Mouse (Mus musculus): ENCODE results near the gene Rcn3. TPM values are rescaled to one million over a fixed set of nuclear protein-coding genes. Genes with fewer than 3 reads are reported as not detected.

Rcn3 gene
- total and polyA plus RNA-seq, 2 experiments from 2014 or later = 39.3 to 42.9 TPM

DNA sequence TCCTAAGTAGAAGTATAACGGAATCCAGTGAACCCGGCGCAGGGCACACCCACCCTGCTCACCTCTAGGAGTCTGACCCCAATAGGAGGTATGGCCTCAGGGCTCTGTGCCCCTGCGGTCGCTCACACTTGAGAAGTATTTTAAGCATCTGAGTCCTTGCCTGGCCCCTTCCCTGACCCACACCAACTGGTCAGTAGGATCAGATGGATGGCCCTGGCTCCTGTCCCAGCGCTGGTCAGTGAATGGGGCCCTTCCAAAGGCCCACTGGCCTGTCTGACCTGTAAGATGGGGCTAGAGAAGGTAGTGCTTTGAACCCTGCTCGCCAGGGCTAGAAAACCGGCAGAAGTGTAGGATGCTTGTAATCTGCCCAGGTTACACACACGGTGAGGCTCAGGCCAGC, 51.2 kb downstream of the Rcn3 start:
- ATAC-seq (no peak), DNase-seq (ENCODE audit: low spot score) (no peak)
- Histone ChIP-seq H3K4me1 (ENCODE audit: insufficient read depth, low read length) (no peaks in the 10 kb centered on the region), H3K9ac (replicated peaks; ENCODE audit: low read length) (no peak overlapping the region), H3K36me3 (ENCODE audit: insufficient read depth, low read length) (peaks cover 70% of the 10 kb centered on the region), H3K4me3 (ENCODE audit: low read length) (no peak overlapping the region), H3K4me2 (ENCODE audit: low read depth, low read length) (no peak overlapping the region), H3K27ac (no peak overlapping the region), H3K9me3 (ENCODE audit: low read length) (no peaks in the 10 kb centered on the region), H3K27me3 (ENCODE audit: insufficient read depth, low read length) (no peaks in the 10 kb centered on the region)
- TF ChIP-seq CTCF (IDR thresholded peaks at IDR 0.05; ENCODE audit: low read depth) = no peak
- WGBS = 94% methylated on average over 9 of the region's 9 CpGs

DNA sequence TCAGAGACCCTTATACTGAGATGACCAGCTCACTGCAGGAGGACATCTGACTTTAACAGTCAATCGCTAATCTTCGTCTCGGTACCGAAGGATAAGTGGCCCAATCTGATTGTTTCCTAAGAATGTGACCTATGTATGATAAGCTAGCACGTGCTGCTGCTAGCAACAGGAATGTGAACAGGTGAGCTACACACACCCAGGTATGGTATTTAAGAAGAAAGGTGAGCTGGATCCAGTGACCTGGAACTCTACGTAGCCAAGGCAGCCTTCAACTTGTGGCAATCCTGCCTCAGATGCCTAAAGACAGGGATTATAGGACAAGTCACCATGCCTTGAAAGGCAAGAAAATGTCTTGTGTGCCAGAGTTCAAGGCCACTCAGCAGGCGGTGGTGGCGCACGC, 53.6 kb downstream of the Rcn3 start:
- H3K9me3 ChIP-seq (ENCODE audit: low read length) = no peaks in the 10 kb centered on the region
- DNase-seq (ENCODE audit: low spot score) (no peak), ATAC-seq (no peak)
- no peaks in the 10 kb centered on the region for H3K27me3 ChIP-seq (ENCODE audit: insufficient read depth, low read length)
- H3K9ac ChIP-seq (replicated peaks; ENCODE audit: low read length) = no peak overlapping the region
- TF ChIP-seq CTCF (IDR thresholded peaks at IDR 0.05; ENCODE audit: low read depth) = no peak
- no peaks in the 10 kb centered on the region for H3K4me1 ChIP-seq (ENCODE audit: insufficient read depth, low read length)
- 95% methylated on average over 9 of the region's 9 CpGs for WGBS
- H3K4me3 ChIP-seq (ENCODE audit: low read length) = no peak overlapping the region
- no peak overlapping the region for H3K4me2 ChIP-seq (ENCODE audit: low read depth, low read length)
- peaks cover 78% of the 10 kb centered on the region for H3K36me3 ChIP-seq (ENCODE audit: insufficient read depth, low read length)
- no peak overlapping the region for H3K27ac ChIP-seq

DNA sequence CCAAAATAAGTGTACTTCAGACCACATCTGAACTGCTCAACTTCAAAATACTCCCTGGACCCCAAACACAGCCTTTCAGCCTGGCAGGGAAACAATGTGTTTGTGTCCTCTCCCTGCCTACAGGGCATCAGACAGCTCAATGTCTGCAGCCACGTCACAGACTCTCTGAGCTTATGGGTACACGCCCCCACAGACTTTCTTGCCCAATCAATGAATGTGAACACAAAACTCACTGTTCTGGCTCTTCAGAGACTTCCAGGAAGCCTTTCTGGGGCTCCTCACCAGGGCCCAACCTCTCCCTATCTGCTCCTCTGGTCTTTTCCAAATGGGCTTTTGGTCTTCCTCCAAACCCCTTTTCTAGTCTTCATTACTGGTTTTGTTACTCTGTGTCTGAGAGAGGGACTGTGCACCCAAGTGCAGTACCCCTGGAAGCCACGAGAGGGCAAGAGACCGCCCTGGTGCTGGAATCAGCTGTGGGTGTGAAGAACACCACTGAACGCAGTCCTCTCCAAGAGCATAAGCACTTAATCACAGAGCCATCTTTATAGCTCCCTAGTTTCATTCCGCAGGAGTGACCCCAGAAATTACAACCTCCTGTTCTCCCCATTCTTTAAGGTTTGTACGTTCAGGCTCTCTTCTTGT, 54.2 kb downstream of the Rcn3 start:
- no peak overlapping the region for H3K4me2 ChIP-seq (ENCODE audit: low read depth, low read length)
- no peaks in the 10 kb centered on the region for H3K27me3 ChIP-seq (ENCODE audit: insufficient read depth, low read length)
- ATAC-seq (peak; percentile 77), DNase-seq (ENCODE audit: low spot score) (peak; percentile 47)
- no peak overlapping the region for H3K27ac ChIP-seq
- no peaks in the 10 kb centered on the region for H3K4me1 ChIP-seq (ENCODE audit: insufficient read depth, low read length)
- no peak overlapping the region for H3K9ac ChIP-seq (replicated peaks; ENCODE audit: low read length)
- peak; percentile 80 for TF ChIP-seq CTCF (IDR thresholded peaks at IDR 0.05; ENCODE audit: low read depth)
- WGBS = 64% methylated on average over 7 of the region's 7 CpGs
- no peaks in the 10 kb centered on the region for H3K9me3 ChIP-seq (ENCODE audit: low read length)
- H3K4me3 ChIP-seq (ENCODE audit: low read length) = no peak overlapping the region
- H3K36me3 ChIP-seq (ENCODE audit: insufficient read depth, low read length) = peaks cover 78% of the 10 kb centered on the region

DNA sequence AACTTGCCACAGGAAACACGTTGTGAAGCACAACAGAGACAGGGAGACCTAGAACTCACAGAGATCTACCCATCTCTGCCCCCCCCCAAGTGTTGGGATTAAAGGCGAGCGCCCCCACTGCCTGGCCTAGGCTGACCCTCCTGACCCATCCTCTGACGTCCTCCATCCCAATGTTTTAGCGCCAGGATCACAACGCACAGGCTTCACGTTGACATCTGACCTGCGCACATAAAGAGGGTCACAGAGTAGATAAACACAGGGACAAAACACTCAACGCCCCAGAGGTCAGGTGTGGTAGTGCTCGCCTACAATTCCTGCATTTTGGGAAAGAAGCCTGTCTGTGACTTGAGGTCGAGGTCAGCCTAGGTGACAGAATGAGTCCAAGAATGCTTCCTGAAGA, 55.3 kb downstream of the Rcn3 start:
- H3K9me3 ChIP-seq (ENCODE audit: low read length) = no peaks in the 10 kb centered on the region
- no peak for ATAC-seq
- no peak overlapping the region for H3K4me2 ChIP-seq (ENCODE audit: low read depth, low read length)
- DNase-seq (ENCODE audit: low spot score) = no peak
- TF ChIP-seq CTCF (IDR thresholded peaks at IDR 0.05; ENCODE audit: low read depth) = no peak
- no peak overlapping the region for H3K9ac ChIP-seq (replicated peaks; ENCODE audit: low read length)
- peaks cover 77% of the 10 kb centered on the region for H3K36me3 ChIP-seq (ENCODE audit: insufficient read depth, low read length)
- no peak overlapping the region for H3K4me3 ChIP-seq (ENCODE audit: low read length)
- H3K27ac ChIP-seq = no peak overlapping the region
- no peaks in the 10 kb centered on the region for H3K4me1 ChIP-seq (ENCODE audit: insufficient read depth, low read length)
- WGBS = 90% methylated on average over 11 of the region's 11 CpGs
- H3K27me3 ChIP-seq (ENCODE audit: insufficient read depth, low read length) = no peaks in the 10 kb centered on the region

DNA sequence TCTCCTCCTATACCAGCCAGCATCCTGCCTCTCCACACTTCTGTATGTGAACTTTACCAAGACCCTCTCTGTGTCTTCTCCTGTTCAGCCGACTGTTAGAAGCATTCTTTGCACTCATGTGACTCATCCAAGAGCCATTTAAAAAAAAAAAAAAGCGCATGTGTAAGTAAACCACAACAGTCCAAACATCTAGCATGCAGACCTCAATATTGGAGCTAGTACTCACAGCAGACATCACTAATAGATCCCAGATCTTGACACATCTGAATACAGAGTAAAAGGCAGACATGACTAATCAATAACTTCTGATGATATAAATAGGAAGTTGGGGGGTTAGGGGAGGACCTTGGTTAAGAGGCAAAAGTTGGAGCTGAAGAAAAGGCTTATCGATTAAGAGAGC, 56.4 kb downstream of the Rcn3 start:
- no peak overlapping the region for H3K4me3 ChIP-seq (ENCODE audit: low read length)
- no peaks in the 10 kb centered on the region for H3K9me3 ChIP-seq (ENCODE audit: low read length)
- H3K4me1 ChIP-seq (ENCODE audit: insufficient read depth, low read length) = no peaks in the 10 kb centered on the region
- no peaks in the 10 kb centered on the region for H3K27me3 ChIP-seq (ENCODE audit: insufficient read depth, low read length)
- H3K4me2 ChIP-seq (ENCODE audit: low read depth, low read length) = no peak overlapping the region
- no peak for TF ChIP-seq CTCF (IDR thresholded peaks at IDR 0.05; ENCODE audit: low read depth)
- ATAC-seq (no peak), DNase-seq (ENCODE audit: low spot score) (no peak)
- 93% methylated on average over 3 of the region's 3 CpGs for WGBS
- H3K27ac ChIP-seq = no peak overlapping the region
- H3K36me3 ChIP-seq (ENCODE audit: insufficient read depth, low read length) = peaks cover 76% of the 10 kb centered on the region
- H3K9ac ChIP-seq (replicated peaks; ENCODE audit: low read length) = no peak overlapping the region

DNA sequence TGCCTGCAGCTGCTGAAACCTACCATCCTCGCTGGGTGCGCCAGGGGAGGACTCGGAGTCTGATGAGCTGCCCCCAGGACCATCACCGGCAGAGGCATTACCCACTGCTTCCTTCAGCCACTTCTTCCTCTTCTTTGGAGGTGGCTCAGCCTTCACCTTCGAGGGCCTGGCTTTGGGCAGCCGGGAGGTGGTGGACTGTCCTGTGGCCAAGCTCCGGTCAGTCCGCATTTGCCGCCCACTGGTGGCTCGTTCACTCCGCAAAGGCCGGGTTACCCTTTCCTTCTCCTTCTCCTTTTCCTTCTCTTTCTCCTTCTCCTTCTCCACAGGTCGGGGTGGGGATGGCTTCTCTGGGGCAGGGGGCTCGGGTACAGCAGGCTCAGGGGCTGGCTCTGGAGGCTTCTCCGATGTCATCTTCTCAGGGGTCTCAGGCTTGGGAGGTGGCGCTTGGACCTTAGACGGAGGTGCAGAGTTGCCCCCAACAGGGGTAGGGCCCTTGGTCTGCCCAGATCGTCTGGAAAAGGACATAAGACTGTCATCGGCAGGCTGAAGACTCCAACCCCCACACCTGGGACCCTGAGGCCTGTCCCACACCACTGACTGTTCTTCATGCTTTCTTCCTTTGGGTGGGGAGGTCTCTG, 58.2 kb downstream of the Rcn3 start:
- peaks cover 79% of the 10 kb centered on the region for H3K36me3 ChIP-seq (ENCODE audit: insufficient read depth, low read length)
- no peak overlapping the region for H3K4me2 ChIP-seq (ENCODE audit: low read depth, low read length)
- ATAC-seq = no peak
- H3K9me3 ChIP-seq (ENCODE audit: low read length) = no peaks in the 10 kb centered on the region
- no peak for DNase-seq (ENCODE audit: low spot score)
- WGBS = 92% methylated on average over 19 of the region's 19 CpGs
- no peak for TF ChIP-seq CTCF (IDR thresholded peaks at IDR 0.05; ENCODE audit: low read depth)
- no peak overlapping the region for H3K27ac ChIP-seq
- H3K4me1 ChIP-seq (ENCODE audit: insufficient read depth, low read length) = no peaks in the 10 kb centered on the region
- H3K27me3 ChIP-seq (ENCODE audit: insufficient read depth, low read length) = no peaks in the 10 kb centered on the region
- H3K9ac ChIP-seq (replicated peaks; ENCODE audit: low read length) = no peak overlapping the region
- H3K4me3 ChIP-seq (ENCODE audit: low read length) = no peak overlapping the region

MicroRNAs encoded within 50 kb of the gene (microRNA counts, 519-probe panel; counts per million panel counts)
- microRNA mmu-miR-150 = 4,253 counts per million, percentile 74 among the panel's probes with 10 or more counts

Small RNA genes within 50 kb of the gene (microRNA-seq; reads per million reads assigned to microRNA genes)
- gene Mir150 (219 to 331 reads per million in 2 experiments), gene Mir5121 (10.9 to 14.3 reads per million in 2 experiments)

Other genes starting within 250 kb of the Rcn3 start
Only the 30 nearest of the 35 such genes appear.
- gene Ptov1, start 222.4 kb downstream of the Rcn3 start, total RNA-seq (2014; rRNA removed) = 524 and 597 TPM in 2 replicates
- gene Ptov1, start 222.4 kb downstream of the Rcn3 start, polyA plus RNA-seq (2015; fragmentation: Nextera tagmentation; extraction: Ambion mirVana) = 416 and 438 TPM in 2 replicates
- 193 and 194 TPM in 2 replicates for gene Med25, start 199.5 kb downstream of the Rcn3 start, total RNA-seq (2014; rRNA removed)
- gene Med25, start 199.5 kb downstream of the Rcn3 start, polyA plus RNA-seq (2015; fragmentation: Nextera tagmentation; extraction: Ambion mirVana) = 121 and 123 TPM in 2 replicates
- 27.8 and 29.8 TPM in 2 replicates for gene Fuz, start 196.1 kb downstream of the Rcn3 start, total RNA-seq (2014; rRNA removed)
- gene Fuz, start 196.1 kb downstream of the Rcn3 start, polyA plus RNA-seq (2015; fragmentation: Nextera tagmentation; extraction: Ambion mirVana) = 14.5 and 14.9 TPM in 2 replicates
- gene Ap2a1, start 162.7 kb downstream of the Rcn3 start, total RNA-seq (2014; rRNA removed) = 251 and 255 TPM in 2 replicates
- 113 and 115 TPM in 2 replicates for gene Ap2a1, start 162.7 kb downstream of the Rcn3 start, polyA plus RNA-seq (2015; fragmentation: Nextera tagmentation; extraction: Ambion mirVana)
- gene Tsks, start 149.0 kb downstream of the Rcn3 start, total RNA-seq (2014; rRNA removed) = not detected in 2 replicates
- gene Tsks, start 149.0 kb downstream of the Rcn3 start, polyA plus RNA-seq (2015; fragmentation: Nextera tagmentation; extraction: Ambion mirVana) = 0.25 and 0.40 TPM in 2 replicates
- gene Cpt1c, start 117.4 kb downstream of the Rcn3 start, total RNA-seq (2014; rRNA removed) = 99.4 and 105 TPM in 2 replicates
- gene Cpt1c, start 117.4 kb downstream of the Rcn3 start, polyA plus RNA-seq (2015; fragmentation: Nextera tagmentation; extraction: Ambion mirVana) = 48.7 and 50.7 TPM in 2 replicates
- 215 and 251 TPM in 2 replicates for gene Prmt1, start 105.7 kb downstream of the Rcn3 start, total RNA-seq (2014; rRNA removed)
- 470 and 531 TPM in 2 replicates for gene Prmt1, start 105.7 kb downstream of the Rcn3 start, polyA plus RNA-seq (2015; fragmentation: Nextera tagmentation; extraction: Ambion mirVana)
- gene Irf3, start 94.6 kb downstream of the Rcn3 start, total RNA-seq (2014; rRNA removed) = 42.2 and 48.6 TPM in 2 replicates
- gene Irf3, start 94.6 kb downstream of the Rcn3 start, polyA plus RNA-seq (2015; fragmentation: Nextera tagmentation; extraction: Ambion mirVana) = 31.5 and 33.7 TPM in 2 replicates
- 7.2 and 15.0 TPM in 2 replicates for gene Bcl2l12, start 93.5 kb downstream of the Rcn3 start, total RNA-seq (2014; rRNA removed)
- 13.0 and 13.6 TPM in 2 replicates for gene Bcl2l12, start 93.5 kb downstream of the Rcn3 start, polyA plus RNA-seq (2015; fragmentation: Nextera tagmentation; extraction: Ambion mirVana)
- gene Scaf1, start 75.9 kb downstream of the Rcn3 start, total RNA-seq (2014; rRNA removed) = 76.7 and 77.7 TPM in 2 replicates
- 40.7 and 45.6 TPM in 2 replicates for gene Scaf1, start 75.9 kb downstream of the Rcn3 start, polyA plus RNA-seq (2015; fragmentation: Nextera tagmentation; extraction: Ambion mirVana)
- 8.4 and 18.6 TPM in 2 replicates for gene Rras, start 74.3 kb downstream of the Rcn3 start, total RNA-seq (2014; rRNA removed)
- gene Rras, start 74.3 kb downstream of the Rcn3 start, polyA plus RNA-seq (2015; fragmentation: Nextera tagmentation; extraction: Ambion mirVana) = 15.8 and 16.9 TPM in 2 replicates
- 14.0 and 18.1 TPM in 2 replicates for gene Prr12, start 39.3 kb downstream of the Rcn3 start, total RNA-seq (2014; rRNA removed)
- gene Prr12, start 39.3 kb downstream of the Rcn3 start, polyA plus RNA-seq (2015; fragmentation: Nextera tagmentation; extraction: Ambion mirVana) = 7.5 and 9.2 TPM in 2 replicates
- 72.9 and 83.1 TPM in 2 replicates for gene Nosip, start 29.8 kb downstream of the Rcn3 start, total RNA-seq (2014; rRNA removed)
- 64.5 and 67.4 TPM in 2 replicates for gene Nosip, start 29.8 kb downstream of the Rcn3 start, polyA plus RNA-seq (2015; fragmentation: Nextera tagmentation; extraction: Ambion mirVana)
- 10.5 and 12.4 TPM in 2 replicates for gene Prrg2, start 29.5 kb downstream of the Rcn3 start, total RNA-seq (2014; rRNA removed)
- gene Prrg2, start 29.5 kb downstream of the Rcn3 start, polyA plus RNA-seq (2015; fragmentation: Nextera tagmentation; extraction: Ambion mirVana) = 15.3 and 17.2 TPM in 2 replicates
- gene Fcgrt, start 11.6 kb upstream of the Rcn3 start, total RNA-seq (2014; rRNA removed) = 32.9 and 43.6 TPM in 2 replicates
- 43.8 and 45.9 TPM in 2 replicates for gene Fcgrt, start 11.6 kb upstream of the Rcn3 start, polyA plus RNA-seq (2015; fragmentation: Nextera tagmentation; extraction: Ambion mirVana)
- gene Rps11, start 32.2 kb upstream of the Rcn3 start, total RNA-seq (2014; rRNA removed) = 743 and 824 TPM in 2 replicates
- gene Rps11, start 32.2 kb upstream of the Rcn3 start, polyA plus RNA-seq (2015; fragmentation: Nextera tagmentation; extraction: Ambion mirVana) = 768 and 794 TPM in 2 replicates
- gene Rpl13a, start 36.5 kb upstream of the Rcn3 start, total RNA-seq (2014; rRNA removed) = 1,377 and 1,807 TPM in 2 replicates
- gene Rpl13a, start 36.5 kb upstream of the Rcn3 start, polyA plus RNA-seq (2015; fragmentation: Nextera tagmentation; extraction: Ambion mirVana) = 800 and 828 TPM in 2 replicates
- not detected in 2 replicates for gene Gm45713, start 44.0 kb upstream of the Rcn3 start, total RNA-seq (2014; rRNA removed)
- gene Gm45713, start 44.0 kb upstream of the Rcn3 start, polyA plus RNA-seq (2015; fragmentation: Nextera tagmentation; extraction: Ambion mirVana) = 0.15 TPM in 1 of 2 replicates, not detected in the other
- gene Flt3l, start 44.2 kb upstream of the Rcn3 start, total RNA-seq (2014; rRNA removed) = 5.8 and 8.0 TPM in 2 replicates
- gene Flt3l, start 44.2 kb upstream of the Rcn3 start, polyA plus RNA-seq (2015; fragmentation: Nextera tagmentation; extraction: Ambion mirVana) = 2.1 and 3.0 TPM in 2 replicates
- gene Pih1d1, start 62.1 kb upstream of the Rcn3 start, total RNA-seq (2014; rRNA removed) = 119 and 124 TPM in 2 replicates
- 79.3 and 80.5 TPM in 2 replicates for gene Pih1d1, start 62.1 kb upstream of the Rcn3 start, polyA plus RNA-seq (2015; fragmentation: Nextera tagmentation; extraction: Ambion mirVana)
- gene Aldh16a1, start 62.4 kb upstream of the Rcn3 start, total RNA-seq (2014; rRNA removed) = 30.5 and 30.9 TPM in 2 replicates
- 19.0 and 20.6 TPM in 2 replicates for gene Aldh16a1, start 62.4 kb upstream of the Rcn3 start, polyA plus RNA-seq (2015; fragmentation: Nextera tagmentation; extraction: Ambion mirVana)
- gene Slc17a7, start 71.7 kb upstream of the Rcn3 start, total RNA-seq (2014; rRNA removed) = 9.8 and 13.5 TPM in 2 replicates
- gene Slc17a7, start 71.7 kb upstream of the Rcn3 start, polyA plus RNA-seq (2015; fragmentation: Nextera tagmentation; extraction: Ambion mirVana) = 4.2 and 4.6 TPM in 2 replicates
- gene Gfy, start 87.3 kb upstream of the Rcn3 start, total RNA-seq (2014; rRNA removed) = 0.36 TPM in 1 of 2 replicates, not detected in the other
- gene Gfy, start 87.3 kb upstream of the Rcn3 start, polyA plus RNA-seq (2015; fragmentation: Nextera tagmentation; extraction: Ambion mirVana) = not detected in 2 replicates
- gene Pth2, start 88.8 kb upstream of the Rcn3 start, total RNA-seq (2014; rRNA removed) = not detected in 2 replicates
- gene Pth2, start 88.8 kb upstream of the Rcn3 start, polyA plus RNA-seq (2015; fragmentation: Nextera tagmentation; extraction: Ambion mirVana) = 1.1 and 2.1 TPM in 2 replicates
- gene Ccdc155, start 112.7 kb upstream of the Rcn3 start, total RNA-seq (2014; rRNA removed) = 0.10 TPM in 1 of 2 replicates, not detected in the other
- 0.46 and 0.55 TPM in 2 replicates for gene Ccdc155, start 112.7 kb upstream of the Rcn3 start, polyA plus RNA-seq (2015; fragmentation: Nextera tagmentation; extraction: Ambion mirVana)
- gene Dkkl1, start 119.9 kb upstream of the Rcn3 start, total RNA-seq (2014; rRNA removed) = 15.7 and 18.3 TPM in 2 replicates
- 24.0 and 25.4 TPM in 2 replicates for gene Dkkl1, start 119.9 kb upstream of the Rcn3 start, polyA plus RNA-seq (2015; fragmentation: Nextera tagmentation; extraction: Ambion mirVana)
- 58.0 and 73.6 TPM in 2 replicates for gene Tead2, start 123.5 kb upstream of the Rcn3 start, total RNA-seq (2014; rRNA removed)
- gene Tead2, start 123.5 kb upstream of the Rcn3 start, polyA plus RNA-seq (2015; fragmentation: Nextera tagmentation; extraction: Ambion mirVana) = 36.0 and 37.3 TPM in 2 replicates
- 0.40 and 1.0 TPM in 2 replicates for gene Cd37, start 146.9 kb upstream of the Rcn3 start, total RNA-seq (2014; rRNA removed)
- 2.2 and 2.4 TPM in 2 replicates for gene Cd37, start 146.9 kb upstream of the Rcn3 start, polyA plus RNA-seq (2015; fragmentation: Nextera tagmentation; extraction: Ambion mirVana)
- gene Slc6a16, start 148.9 kb upstream of the Rcn3 start, total RNA-seq (2014; rRNA removed) = 1.3 and 1.8 TPM in 2 replicates
- gene Slc6a16, start 148.9 kb upstream of the Rcn3 start, polyA plus RNA-seq (2015; fragmentation: Nextera tagmentation; extraction: Ambion mirVana) = 2.0 and 2.1 TPM in 2 replicates
- not detected in 2 replicates for gene Slc6a21, start 185.3 kb upstream of the Rcn3 start, total RNA-seq (2014; rRNA removed)
- gene Slc6a21, start 185.3 kb upstream of the Rcn3 start, polyA plus RNA-seq (2015; fragmentation: Nextera tagmentation; extraction: Ambion mirVana) = not detected in 2 replicates

All from hindbrain, postnatal 0 days (tissue).